Mouse (Mus musculus) testis, adult 2 months (tissue): ENCODE measurements around the gene Med8. TPM values are rescaled to one million over a fixed set of nuclear protein-coding genes. Genes with fewer than 3 reads are reported as not detected.

ENCODE experiments used
- H3K27ac ChIP-seq: fragments of 200-500 bp; 2 replicates; pipeline ENCODE4 v1.5.1; 2012; ENCODE audit warnings: low read depth, low read length; ENCODE audit not compliant: control insufficient read depth, insufficient read depth
- H3K27me3 ChIP-seq: fragments of 200-500 bp; 2 replicates; pipeline ENCODE4 v1.6.1; 2012; ENCODE audit warnings: mild to moderate bottlenecking, low read length, moderate library complexity; ENCODE audit not compliant: control insufficient read depth, insufficient read depth
- H3K36me3 ChIP-seq: fragments of 200-500 bp; 2 replicates; pipeline ENCODE4 v1.6.1; 2012; ENCODE audit warnings: mild to moderate bottlenecking, low read length; ENCODE audit not compliant: control insufficient read depth, insufficient read depth
- H3K4me1 ChIP-seq: fragments of 200-500 bp; 2 replicates; pipeline ENCODE4 v1.6.1; 2012; ENCODE audit warnings: low read length; ENCODE audit not compliant: control insufficient read depth, insufficient read depth
- H3K4me3 ChIP-seq: fragments of 200-500 bp; 2 replicates; pipeline ENCODE4 v1.5.1; 2012; ENCODE audit warnings: low read depth, mild to moderate bottlenecking, low read length, moderate library complexity, mixed read lengths; ENCODE audit not compliant: control insufficient read depth
- CTCF ChIP-seq: fragments of 200-500 bp; IDR thresholded peaks from 2 replicates; pipeline ENCODE4 v1.5.1; 2012; ENCODE audit warnings: low read depth, mild to moderate bottlenecking, inconsistent platforms, low read length, moderate library complexity; ENCODE audit not compliant: control insufficient read depth, insufficient read depth, insufficient replicate concordance
- POLR2A ChIP-seq: fragments of 200-500 bp; IDR thresholded peaks from 2 replicates; pipeline ENCODE4 v1.6.1; 2012; ENCODE audit warnings: low read depth, mild to moderate bottlenecking, inconsistent platforms, low read length, moderate library complexity; ENCODE audit not compliant: control insufficient read depth
- polyA plus RNA-seq: library from polyadenylated mRNA; depleted of rRNA; stranded (reverse); fragments of >200 nt; gene quantifications from 2 replicates; pipeline ENCODE4 v1.2.3, GENCODE M21; 2012; rRNA removed

The Med8 gene
- 28.3 and 29.0 TPM in 2 replicates for polyA plus RNA-seq

DNA sequence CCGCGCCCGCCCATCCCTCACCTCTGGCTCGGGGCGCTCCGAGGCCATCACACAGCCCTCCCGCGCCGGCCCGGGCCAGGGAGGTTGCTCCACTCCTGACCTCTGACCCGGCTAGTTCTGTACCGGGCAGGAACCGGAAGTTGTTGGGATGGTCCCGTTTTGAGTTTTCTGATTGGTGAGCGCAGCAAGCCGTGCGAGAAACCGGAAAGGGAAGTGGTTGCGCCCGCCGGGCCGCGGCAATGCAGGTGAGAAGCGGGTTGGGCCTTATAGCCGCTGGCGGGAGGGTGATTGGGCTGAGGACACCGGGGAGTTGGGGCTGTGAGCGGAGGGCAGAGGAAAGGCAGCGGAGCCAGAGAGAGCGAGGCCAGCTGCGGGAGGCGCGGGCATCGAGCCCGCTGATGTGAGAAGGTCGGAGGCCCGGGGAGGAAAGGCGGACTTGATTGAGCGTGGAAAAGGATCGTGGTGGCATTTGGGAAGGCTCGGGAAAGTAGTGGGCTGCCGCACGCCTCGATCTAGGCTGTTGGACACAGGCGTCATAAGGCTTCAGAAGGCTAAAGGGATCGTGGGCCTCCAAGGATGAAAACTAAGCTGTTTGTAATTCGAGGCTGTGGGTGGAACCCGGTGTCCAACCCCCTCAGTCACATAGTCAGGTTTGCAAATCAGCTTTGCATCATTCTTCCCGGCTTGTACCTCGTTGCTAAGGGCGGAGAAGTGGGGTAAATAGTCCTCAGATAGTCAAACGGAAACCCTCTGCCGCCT, at the start of gene Med8, which contains the start of gene Szt2:
TSS of gene Med8 (plus strand) at position 196 of the 759 bp plus-strand sequence.
TSS of gene Szt2 (minus strand) at position 132 of the 759 bp plus-strand sequence.
- Histone ChIP-seq H3K27ac (peak within 1 kb of the TSS; percentile 88), H3K4me3 (peak within 1 kb of the TSS; percentile 99), H3K27me3 (no peaks in the 10 kb centered on the region)

DNA sequence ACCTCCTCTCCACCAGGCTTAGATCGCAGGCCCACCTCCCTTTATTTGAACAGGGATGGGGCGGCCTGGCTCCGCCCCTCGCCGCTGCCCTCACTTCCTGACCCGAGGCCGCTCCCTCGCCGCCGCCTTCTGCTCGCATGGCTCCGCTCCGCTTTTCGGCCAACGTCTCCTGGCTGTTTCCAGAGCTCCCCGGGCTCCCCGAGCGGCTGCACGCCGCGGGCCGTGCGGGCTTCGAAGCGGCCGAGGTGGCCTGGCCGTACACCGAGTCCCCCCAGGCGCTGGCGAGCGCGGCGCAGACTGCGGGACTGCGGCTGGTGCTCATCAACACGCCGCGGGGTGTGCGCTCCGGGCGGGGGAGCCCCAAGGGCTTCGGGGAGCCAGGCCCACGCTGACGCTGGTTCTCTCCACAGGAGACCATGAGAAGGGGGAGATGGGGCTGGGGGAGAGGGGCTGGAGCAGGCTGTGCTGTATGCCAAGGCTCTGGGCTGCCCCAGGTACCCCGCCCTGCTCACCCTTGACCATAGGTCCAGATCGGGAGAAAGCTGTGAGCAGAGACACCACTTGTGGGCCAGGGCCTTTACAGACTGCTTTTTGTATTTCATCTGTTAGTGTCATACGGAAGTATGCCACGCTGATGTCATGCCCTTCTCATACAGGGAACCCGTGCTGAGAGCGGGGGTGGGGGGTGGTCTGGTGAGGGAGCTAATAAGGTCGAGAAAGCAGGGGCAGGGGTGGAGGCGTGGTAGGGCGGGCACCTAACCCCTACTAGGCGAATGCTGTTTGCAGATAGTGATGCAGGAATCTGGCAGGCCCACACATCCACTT, 49.0 kb upstream of the Med8 start:
- no peaks in the 10 kb centered on the region for H3K27me3 ChIP-seq
- peaks cover 4% of the 10 kb centered on the region for H3K4me1 ChIP-seq
- H3K36me3 ChIP-seq = no peaks in the 10 kb centered on the region
- TF ChIP-seq POLR2A = peak; percentile 51; the same call in 1 of the 2 replicates
- TF ChIP-seq CTCF = no peak
- no peak overlapping the region for H3K27ac ChIP-seq
- peak overlapping the region; percentile 87 for H3K4me3 ChIP-seq

More for the DNA sequence above, at the start of gene Med8, which contains the start of gene Szt2:
- Histone ChIP-seq H3K4me1 (peaks cover 7% of the 10 kb centered on the region), H3K36me3 (peaks cover 4% of the 10 kb centered on the region)
- TF ChIP-seq CTCF (no peak), POLR2A (peak; percentile 83)

DNA sequence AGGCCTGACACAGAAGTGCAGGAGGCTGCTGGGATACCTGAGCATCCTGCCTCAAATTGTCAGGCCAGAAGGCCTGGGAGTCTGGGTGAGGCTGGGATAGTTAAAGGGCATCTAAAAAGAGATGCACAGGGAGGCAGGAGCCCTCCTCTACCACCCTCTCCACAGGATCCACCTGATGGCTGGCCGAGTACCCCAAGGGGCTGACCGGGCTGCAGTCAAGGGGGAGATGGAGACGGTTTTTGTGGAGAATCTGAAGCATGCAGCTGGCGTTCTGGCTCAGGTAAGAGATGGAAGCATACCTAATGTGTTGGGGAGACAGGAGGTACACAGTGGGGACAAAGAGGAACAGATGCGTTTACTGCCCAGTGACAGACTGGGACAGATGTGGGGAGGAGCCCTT, 47.7 kb upstream of the Med8 start:
- no peaks in the 10 kb centered on the region for H3K27me3 ChIP-seq
- H3K4me1 ChIP-seq = peaks cover 4% of the 10 kb centered on the region
- no peaks in the 10 kb centered on the region for H3K36me3 ChIP-seq
- no peak for TF ChIP-seq POLR2A
- no peak for TF ChIP-seq CTCF
- no peak overlapping the region for H3K27ac ChIP-seq
- H3K4me3 ChIP-seq = no peak overlapping the region

GRCm38 (mm10) chr4:118362879-118363278, 46.3 kb upstream of the Med8 start:
- Histone ChIP-seq H3K36me3 (no peaks in the 10 kb centered on the region), H3K27me3 (no peaks in the 10 kb centered on the region), H3K27ac (no peak overlapping the region), H3K4me1 (peaks cover 4% of the 10 kb centered on the region), H3K4me3 (no peak overlapping the region)
- TF ChIP-seq CTCF (no peak), POLR2A (no peak)

- no peak for TF ChIP-seq POLR2A
- TF ChIP-seq CTCF = no peak
- H3K27ac ChIP-seq = no peak overlapping the region
- no peaks in the 10 kb centered on the region for H3K27me3 ChIP-seq
- peaks cover 4% of the 10 kb centered on the region for H3K4me1 ChIP-seq
- H3K4me3 ChIP-seq = no peak overlapping the region
- no peaks in the 10 kb centered on the region for H3K36me3 ChIP-seq
These were observed 45.2 kb upstream of the Med8 start for GRCm38 (mm10) chr4:118363985-118364384.

DNA sequence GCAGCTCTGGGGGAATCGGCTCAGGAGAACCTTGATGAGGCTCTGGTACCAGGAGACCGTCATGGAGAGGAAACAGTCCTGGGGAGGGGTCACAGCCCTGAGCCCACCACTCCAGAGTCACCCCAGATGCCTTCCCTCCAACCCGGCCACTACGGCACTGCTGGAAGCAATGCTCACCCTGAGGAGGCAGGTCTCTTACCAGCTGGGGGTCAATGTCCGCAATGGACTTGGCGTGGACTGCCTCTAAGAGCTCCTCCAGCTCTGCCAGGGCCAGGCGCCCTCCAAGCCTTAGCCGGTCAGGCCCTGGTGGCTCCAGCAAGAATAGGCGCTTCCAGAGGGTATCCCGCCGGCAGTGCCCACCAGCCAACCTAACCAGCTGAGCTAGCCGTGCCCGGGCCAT, 44.5 kb upstream of the Med8 start:
- Histone ChIP-seq H3K27me3 (no peaks in the 10 kb centered on the region), H3K4me3 (no peak overlapping the region), H3K27ac (no peak overlapping the region), H3K36me3 (no peaks in the 10 kb centered on the region), H3K4me1 (peaks cover 4% of the 10 kb centered on the region)
- no peak for TF ChIP-seq POLR2A
- TF ChIP-seq CTCF = no peak

- Histone ChIP-seq H3K27me3 (no peaks in the 10 kb centered on the region), H3K36me3 (no peaks in the 10 kb centered on the region), H3K4me1 (no peaks in the 10 kb centered on the region), H3K4me3 (no peak overlapping the region), H3K27ac (no peak overlapping the region)
- TF ChIP-seq POLR2A (no peak), CTCF (no peak)
These were observed 43.1 kb upstream of the Med8 start for GRCm38 (mm10) chr4:118365991-118366390.
